Mouse (Mus musculus) liver, postnatal 0 days (tissue): ENCODE measurements around the gene Ap3b1.

Experiments used
- CTCF ChIP-seq: sonication (generic); IDR thresholded peaks from 2 replicates; pipeline ENCODE4 v1.5.1; 2016; ENCODE audit warnings: antibody characterized with exemption, low read depth
- EP300 ChIP-seq: IDR thresholded peaks from 2 replicates; pipeline ENCODE4 v1.6.1; 2016; ENCODE audit warnings: antibody characterized with exemption, low read depth, mild to moderate bottlenecking

DNA sequence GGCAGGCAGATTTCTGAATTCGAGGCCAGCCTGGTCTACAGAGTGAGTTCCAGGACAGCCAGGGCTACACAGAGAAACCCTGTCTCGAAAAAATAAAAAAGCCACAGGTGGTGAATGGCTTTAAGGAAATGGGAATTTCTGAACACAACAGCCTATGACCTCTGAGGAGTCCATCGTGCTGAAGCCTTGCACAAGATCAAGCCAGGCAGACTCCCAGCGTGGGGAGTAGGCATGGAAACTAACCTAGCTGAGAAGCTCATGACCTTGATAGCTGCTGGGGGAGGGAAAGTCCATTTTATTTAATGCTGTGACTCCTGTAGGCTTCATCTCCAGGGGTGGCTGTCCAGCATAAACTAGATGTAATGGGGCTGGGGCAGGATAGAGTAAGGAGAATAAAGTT is 159.4 kb downstream of the Ap3b1 start:
- TF ChIP-seq CTCF (no peak), EP300 (no peak)
